Mouse (Mus musculus): ENCODE results near the gene Ptcra. TPM values are rescaled to one million over a fixed set of nuclear protein-coding genes. Genes with fewer than 3 reads are reported as not detected.
"Not testable (repeated sequence)": the region's sequence is repeated elsewhere in the genome, so short reads cannot be mapped to it uniquely, and the experiment has no call there.

Ptcra gene
- total RNA-seq (2021), result not detected
- long read RNA-seq, experiment 1, partial matches to known transcripts, result 0 of 1 reads
- long read RNA-seq, experiment 1, other reads (novel, unspliced or antisense), result 1 of 1 reads
- long read RNA-seq, experiment 2, partial matches to known transcripts, result 0 of 2 reads
- long read RNA-seq, experiment 2, other reads (novel, unspliced or antisense), result 2 of 2 reads

DNA sequence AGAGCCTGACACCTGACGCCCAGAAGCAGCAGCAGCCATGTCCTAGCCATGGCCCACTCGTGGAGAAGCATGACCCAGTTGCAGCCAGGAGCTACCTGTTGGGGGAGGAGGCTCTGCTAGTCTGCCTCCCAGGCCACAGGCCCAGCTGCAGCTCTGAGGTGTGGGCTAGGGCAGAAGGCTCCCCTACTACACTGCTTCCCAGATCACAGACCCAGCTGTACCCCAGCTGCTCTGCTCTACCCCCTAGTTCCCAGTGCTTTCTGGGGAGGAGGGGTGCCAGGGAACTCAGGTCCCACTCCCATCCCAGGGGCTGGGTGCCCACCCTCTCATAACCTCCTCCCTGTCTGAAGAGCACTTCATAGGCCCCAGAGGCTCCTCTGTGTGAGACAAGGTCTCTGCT is at the start of gene Ptcra:
TSS of gene Ptcra (minus strand) at position 169 of the 400 bp plus-strand sequence.
- DNase-seq, result no peak
- intact Hi-C loops (cut with DNase I), result no loop called here

DNA sequence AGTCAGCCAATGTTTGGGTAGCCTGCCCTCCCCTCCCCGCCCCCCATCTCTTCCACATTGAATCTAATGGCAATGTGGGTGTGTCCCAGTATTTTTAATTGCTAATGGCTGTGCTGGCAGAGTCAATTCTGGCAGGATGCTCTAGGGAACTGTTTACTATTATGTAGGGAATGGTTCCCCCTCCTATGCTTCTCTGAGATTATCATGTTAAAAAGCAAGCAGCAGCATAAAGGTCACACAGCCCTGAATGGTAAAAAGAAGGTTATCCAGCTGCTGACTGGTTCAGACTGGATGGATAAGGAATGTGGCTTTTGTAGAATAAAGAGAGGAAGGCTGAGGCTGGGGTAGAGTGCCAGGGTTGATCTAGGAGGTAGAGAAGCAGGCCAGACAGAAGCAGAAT is 48.9 kb upstream of the Ptcra start:
- DNase-seq, result no peak
- intact Hi-C loops (cut with DNase I), result no loop called here

DNA sequence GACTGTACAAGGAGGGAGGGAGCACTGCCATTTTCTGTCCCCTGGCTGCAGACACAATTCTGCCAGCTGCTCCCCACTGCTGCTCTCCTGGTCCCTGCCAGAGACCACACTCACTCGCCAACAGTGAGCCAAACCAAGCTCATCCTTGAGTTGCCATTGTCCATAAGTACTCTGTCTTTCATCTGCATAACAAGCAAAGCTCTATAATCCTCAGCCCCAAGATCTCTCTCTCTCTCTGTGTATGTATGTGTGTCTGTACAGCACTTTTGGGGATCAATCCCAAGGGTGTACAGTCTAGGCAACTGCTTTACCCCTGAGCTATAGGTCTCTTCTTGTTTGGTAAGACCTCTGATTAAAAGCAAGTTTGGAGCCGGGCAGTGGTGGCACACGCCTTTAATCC is 47.2 kb upstream of the Ptcra start:
- intact Hi-C loops (cut with DNase I), result no loop called here
- DNase-seq, result no peak

DNA sequence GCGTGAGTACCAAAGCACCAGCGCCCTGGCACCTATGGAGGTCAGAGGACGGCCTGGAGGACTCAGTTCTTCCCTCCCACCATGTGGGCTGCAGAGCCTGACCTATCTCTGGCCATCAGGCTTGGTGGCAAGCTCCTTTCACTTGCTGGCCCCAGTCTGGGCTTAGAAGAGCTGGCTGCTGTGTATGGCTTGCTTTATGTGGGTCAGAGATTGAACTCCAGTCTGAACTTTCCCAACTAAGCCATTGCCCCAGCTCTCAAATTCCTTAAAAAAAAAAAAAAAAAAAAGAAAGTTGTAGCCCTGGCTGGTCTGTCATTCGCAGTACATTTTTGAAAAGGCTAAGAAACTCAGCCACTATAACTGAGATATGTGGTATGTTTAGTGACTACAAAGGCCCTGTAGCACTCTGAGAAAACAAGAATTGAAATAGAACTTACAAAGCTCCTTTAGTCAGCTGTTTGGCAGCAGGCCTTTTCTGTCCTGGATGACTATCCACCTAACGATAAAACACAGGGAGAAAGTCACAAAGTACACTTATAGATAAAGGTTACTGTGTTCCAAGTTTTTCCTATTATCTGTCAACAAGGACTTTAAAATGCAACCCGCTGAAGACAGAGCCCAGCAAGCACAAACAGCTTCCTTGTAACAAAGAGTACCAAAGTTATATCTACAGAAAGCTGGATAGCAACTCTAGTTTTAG is 45.8 kb upstream of the Ptcra start:
- no peak for DNase-seq
- intact Hi-C loops (cut with DNase I), result no loop called here

DNA sequence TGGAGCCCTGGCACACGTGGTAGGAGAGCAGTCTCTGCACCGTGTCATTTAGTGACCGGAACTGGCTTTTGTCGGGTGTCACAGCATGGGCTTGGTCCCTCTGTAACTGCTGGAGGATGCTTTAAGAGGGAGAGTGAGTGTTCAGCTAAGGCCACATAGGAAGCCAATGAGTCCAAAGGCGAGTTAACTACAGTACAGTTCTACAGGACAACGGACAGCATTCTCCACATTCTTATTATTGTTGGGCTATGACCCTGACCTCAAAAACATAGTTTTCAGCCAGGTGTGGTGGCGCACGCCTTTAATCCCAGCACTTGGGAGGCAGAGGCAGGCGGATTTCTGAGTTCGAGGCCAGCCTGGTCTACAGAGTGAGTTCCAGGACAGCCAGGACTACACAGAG is 44.9 kb upstream of the Ptcra start:
- DNase-seq, result no peak
- intact Hi-C loops (cut with DNase I), result no loop called here

DNA sequence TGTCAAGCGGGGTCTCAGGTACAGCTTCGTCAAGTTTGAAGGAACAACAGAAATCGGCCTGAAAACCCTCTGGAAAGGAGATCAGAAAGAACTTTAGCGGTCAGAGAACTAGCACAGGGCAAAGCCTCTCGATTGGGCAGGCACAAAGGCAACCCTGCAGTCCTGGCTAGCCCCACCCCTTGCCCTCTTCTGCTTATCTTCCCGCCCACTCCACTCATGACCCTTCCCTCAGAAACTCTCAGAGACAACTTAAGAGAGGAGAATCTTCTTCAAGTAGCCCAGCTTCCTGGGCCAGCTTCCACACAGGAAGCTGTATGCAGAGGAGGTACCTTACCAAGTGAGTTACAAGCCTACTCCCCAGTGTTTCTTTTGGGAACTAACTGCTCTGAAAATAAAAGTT is 38.2 kb upstream of the Ptcra start:
- no peak for DNase-seq
- intact Hi-C loops (cut with DNase I), result no loop called here

DNA sequence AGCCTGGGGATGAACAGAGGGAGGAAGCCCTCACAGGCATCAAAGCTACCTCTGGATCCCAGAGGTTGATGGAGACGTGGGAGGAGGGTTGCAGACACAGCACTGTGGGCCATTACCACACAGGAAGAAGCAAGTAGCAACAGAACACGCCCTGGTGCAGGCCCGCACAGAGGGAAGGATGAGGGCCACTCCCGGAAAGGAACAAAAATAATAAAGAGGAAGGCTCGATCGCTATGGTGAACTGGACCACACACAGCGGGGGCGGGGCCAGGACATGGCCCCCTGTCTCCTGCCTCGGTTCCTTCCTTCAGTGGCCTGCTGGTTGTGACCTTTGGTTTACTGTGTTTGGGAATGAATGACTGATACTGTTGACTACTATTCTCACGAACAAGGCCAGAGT is 36.2 kb upstream of the Ptcra start:
- intact Hi-C loops (cut with DNase I), result no loop called here
- no peak for DNase-seq

DNA sequence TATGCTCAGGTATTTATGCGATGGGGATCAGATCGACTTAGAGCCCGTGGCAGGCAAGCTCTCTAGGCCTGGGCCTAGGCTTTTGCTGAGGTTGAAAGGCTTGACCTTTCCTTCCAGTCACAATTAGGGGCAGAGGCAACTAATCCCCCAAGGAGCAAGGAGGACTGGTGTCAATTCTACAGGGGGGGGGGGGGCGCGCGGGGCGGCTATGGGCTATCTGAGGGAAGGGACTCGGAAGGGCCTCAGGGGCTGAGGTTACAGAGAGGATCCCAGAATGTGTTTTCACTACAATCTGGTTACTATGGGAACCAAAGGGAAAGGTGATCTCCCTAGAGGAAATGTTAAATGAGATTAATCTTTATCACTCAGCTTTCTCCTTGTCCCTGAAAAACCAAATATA is 33.9 kb upstream of the Ptcra start:
- intact Hi-C loops (cut with DNase I), result no loop called here
- DNase-seq, result no peak

DNA sequence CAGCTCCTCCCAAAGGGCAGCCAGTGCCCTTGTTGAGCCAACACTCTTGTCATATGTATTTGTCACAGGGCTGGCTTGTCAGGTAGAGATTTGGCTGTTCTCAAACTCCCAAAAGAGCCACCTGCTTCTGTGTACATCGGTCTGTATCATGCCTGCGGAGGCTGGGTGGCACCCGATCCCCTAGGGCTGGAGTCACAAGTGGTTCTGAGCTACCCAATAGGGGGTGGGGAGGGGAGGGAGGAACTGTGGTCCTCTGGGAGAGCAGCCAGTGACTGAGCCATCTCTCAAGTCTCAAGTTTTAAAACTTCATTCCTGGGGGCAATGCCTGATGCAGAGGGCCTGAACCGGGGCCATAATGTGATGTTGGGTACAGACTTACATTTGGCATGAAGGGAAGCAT is 33.2 kb upstream of the Ptcra start:
- DNase-seq, result no peak
- intact Hi-C loops (cut with DNase I), result no loop called here

DNA sequence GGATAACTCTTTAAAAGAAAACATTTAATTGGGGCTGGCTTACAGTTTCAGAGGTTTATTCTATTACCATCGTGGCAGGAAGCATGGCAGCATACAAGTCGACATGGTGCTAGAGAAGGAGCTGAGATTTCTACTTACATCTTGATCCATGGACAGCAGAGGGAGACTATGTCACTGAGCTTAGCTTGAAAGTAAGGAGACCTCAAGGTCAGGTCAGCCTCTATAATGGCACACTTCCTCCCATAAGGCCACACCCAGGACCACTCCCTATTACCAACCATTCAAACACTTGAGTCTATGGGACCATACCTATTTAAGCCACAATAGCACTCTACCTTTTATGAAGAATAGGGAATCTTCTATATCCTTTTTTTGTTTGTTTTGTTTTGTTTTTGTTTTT is 29.5 kb upstream of the Ptcra start:
- no peak for DNase-seq

DNA sequence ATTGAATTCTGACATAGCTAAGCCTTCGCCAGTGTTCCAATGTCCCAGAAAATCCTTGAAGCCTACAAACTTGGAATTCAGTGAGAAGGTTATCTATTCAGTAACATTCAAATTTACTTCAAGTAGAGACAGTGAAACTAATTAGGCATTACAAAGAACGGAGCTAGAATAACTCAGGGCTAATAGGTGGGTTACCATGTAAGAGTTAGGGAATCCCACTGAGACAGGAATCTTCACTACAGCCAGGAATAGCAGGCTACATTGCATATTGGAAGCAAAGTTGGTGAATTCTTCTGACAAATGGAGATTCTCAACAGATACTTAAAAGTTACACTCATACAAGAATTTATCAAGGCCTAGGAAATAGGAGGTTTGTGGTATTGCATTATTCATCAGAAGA is 24.5 kb upstream of the Ptcra start:
- DNase-seq; intact Hi-C loops (cut with DNase I): not testable (repeated sequence)

More for the DNA sequence above, 29.5 kb upstream of the Ptcra start:
- intact Hi-C loops (cut with DNase I), result no loop called here

DNA sequence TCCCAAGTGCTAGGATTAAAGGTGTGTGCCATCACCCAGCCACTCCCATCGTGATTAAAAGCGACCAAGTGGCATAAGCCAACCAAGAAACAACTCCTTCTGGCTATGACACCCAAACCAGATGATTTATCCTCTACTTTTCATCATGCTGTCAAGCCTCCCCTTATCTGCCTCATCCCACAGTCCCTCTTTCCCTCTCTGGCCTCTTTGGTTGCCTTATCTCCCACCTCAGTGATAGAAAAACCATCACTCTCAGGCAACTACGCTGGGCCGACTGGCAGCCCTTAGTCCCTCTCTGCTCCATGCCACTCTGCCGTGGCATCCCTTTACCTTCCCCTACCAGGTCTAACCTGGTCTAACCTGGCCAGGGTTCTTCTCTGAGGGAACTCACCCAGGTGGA is 23.4 kb upstream of the Ptcra start:
- no peak for DNase-seq
- intact Hi-C loops (cut with DNase I), result no loop called here

DNA sequence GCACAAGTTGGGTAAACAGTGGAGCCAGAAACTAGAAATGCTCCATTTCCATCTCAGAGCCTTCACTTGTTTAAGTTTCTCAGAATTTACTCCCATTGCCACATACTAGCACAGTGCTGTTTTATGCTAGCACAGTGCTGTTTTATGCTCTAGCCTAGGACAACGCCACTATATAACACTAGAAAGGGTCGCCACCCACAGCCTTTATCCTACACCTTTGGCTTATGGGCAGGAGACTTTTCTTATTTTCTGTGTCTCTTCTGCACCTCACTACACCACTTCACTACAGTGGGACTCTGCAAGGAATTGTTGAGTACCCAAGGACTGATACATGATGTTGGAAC is 19.7 kb upstream of the Ptcra start:
- DNase-seq, result no peak
- intact Hi-C loops (cut with DNase I), result loop anchor here (5.0 kb wide), 1 partner anchor 104 kb away; no protein-coding TSS in a partner anchor

DNA sequence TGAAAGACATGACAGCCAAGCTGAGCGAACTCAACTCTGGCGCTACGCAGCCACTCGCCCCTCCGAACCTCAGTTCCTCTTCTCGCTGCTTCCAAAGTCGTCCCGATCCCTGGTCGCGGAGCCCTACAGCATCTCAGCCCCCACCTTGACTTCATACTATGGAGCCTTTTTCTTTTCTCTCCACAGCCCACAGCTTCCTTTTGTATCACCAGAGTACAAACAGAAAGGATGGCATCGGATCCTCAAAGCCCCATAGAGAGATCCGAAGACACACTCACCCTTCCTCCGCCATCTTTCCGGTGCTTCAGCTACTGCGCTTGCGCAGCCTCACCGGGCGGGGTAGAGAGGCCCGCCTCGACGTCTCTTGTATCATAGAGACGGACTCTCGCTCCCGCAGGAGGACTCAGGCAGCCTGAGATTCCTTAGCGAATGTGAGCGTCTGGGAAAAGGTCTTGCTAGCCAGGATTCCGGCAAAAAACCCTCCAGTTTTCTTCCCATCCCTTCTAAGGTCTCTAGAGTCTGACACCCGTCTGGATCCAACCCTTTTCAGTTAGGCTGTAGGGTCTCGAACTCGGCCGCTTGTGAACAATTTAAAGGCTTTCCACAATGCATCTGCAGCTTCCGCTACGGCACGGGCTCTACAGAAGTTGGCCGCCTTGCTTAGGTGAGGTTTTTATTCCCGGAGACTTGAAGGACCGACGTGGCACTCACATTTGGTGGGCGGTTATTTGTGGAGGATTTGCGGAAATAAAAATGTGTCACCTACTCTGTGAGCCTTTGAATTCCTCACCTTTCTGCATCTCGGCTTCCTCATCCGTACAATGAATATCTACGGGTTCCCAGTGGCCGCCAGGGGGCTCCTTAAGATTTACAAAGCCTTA is 19.1 kb upstream of the Ptcra start, which contains the start of gene Rpl7l1:
TSS of gene Rpl7l1 (minus strand) at position 332 of the 881 bp plus-strand sequence.
- intact Hi-C loops (cut with DNase I), result loop anchor here (5.0 kb wide), 1 partner anchor 105 kb away; no protein-coding TSS in a partner anchor
- DNase-seq, result peak; percentile 86 to 90

DNA sequence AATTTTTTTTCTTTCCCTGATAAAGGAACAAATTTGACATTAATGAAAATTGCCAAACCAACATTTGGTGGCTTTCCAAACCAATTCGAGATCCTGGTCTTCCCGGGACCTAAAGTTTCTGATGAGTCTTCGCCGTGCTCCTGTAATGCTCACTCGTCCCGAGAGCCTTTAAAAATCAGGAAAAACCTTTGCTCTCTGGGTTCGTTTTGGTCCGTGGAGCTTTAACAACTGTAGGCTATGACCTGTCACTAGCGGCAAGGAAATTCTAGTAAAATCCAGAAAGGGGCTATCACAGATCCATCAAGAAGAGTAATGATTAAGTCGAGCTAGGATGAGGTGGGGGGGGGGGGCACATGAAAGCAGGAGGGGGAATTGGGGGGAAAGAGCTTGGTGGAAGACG is 18.4 kb upstream of the Ptcra start:
- DNase-seq, result no peak
- intact Hi-C loops (cut with DNase I), result loop anchor here (5.0 kb wide), 1 partner anchor 105 kb away; no protein-coding TSS in a partner anchor

DNA sequence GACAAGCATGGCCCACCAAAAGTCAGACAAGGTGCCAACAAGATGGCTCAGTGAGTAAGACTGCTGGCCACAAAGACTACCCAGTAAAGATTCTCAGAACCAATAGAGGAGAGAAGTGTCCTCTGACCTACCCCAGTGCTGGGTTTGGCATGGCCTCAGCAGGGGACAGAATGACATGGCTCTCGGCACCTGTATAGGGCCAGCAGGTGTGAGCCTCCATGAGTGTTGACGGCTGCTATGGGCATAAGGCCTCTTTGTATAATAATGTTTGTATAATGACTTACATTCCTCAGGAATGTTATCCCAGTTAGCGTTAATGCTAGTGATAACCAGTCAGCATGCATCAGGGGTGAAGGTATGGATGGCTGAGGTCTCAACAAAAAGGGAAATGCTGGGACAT is 12.6 kb upstream of the Ptcra start:
- no peak for DNase-seq
- intact Hi-C loops (cut with DNase I), result no loop called here

DNA sequence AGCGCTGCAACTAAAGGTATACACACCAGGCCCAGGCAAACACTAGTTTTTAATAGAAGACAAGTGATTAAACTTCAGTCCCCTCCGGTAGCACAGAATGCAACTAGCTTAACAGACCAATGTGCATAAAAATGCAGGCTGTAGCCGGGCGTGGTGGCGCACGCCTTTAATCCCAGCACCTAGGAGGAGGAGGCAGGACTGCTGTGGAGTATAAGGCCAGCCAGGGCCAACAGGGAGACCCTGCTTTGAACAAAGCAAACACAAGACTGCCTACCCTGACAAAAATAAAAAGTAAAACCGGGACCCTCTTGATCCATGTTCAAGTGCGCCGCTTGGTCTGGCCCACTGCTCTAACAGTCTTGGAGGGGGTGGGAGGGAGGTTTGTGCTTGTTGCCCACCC is 11.6 kb upstream of the Ptcra start:
- DNase-seq, result no peak

DNA sequence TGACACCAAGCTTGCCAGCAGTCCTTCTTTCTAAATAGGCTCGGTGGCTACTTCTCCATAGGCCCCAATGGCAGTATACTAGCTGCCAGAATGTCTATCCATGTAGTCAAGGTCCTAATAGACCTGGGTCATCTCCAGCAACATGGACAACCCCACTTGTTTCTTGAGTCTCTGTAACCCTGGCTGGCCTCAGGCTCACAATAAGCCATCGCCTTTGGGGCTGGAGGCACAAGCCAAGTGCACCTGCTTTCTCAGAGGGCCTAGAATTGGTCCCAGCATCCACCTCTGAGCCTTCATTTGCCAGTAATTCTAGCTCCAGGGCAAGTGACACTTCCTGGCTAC is 10.6 kb upstream of the Ptcra start:
- intact Hi-C loops (cut with DNase I), result no loop called here
- DNase-seq, result no peak

More for the DNA sequence above, 11.6 kb upstream of the Ptcra start:
- intact Hi-C loops (cut with DNase I), result no loop called here

DNA sequence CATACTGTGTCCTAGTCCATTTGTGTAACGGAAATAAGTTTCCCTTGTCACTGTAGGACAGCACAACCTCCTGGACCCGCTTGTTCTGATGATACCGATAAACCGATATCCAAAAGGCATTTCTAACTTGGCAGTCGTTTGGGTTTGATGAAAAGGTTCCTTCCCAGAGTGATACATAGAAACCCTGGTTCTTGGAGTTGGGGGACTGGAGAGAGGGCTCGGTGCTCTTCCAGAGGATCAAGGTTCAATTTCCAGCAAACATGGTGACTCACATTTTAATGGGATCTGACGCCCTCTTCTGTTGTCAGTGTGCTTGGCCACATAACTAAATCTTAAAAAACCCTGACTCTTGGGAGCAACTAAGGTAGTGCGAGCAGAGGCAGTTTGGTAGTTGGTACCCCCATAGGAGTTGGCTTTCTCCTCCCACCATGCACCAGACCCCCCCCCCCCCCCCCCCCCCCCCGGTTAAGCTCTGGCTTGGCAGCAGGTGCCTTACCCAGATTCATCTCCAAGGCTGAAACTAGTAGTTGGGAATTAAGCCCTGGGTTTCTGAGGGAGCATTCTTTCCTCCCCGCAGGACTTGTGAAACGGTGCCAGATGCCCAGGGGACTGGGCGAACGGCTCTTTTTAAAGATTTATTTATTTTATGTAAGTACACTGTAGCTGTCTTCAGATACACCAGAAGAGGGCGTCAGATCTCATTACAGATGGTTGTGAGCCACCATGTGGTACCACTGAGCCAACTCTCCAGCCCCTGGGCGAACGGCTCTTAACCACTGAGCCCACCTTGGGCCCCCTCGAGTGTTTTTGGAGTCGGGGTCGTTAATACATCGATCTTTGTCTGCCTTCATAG is 10.0 kb upstream of the Ptcra start:
- intact Hi-C loops (cut with DNase I), result no loop called here

DNA sequence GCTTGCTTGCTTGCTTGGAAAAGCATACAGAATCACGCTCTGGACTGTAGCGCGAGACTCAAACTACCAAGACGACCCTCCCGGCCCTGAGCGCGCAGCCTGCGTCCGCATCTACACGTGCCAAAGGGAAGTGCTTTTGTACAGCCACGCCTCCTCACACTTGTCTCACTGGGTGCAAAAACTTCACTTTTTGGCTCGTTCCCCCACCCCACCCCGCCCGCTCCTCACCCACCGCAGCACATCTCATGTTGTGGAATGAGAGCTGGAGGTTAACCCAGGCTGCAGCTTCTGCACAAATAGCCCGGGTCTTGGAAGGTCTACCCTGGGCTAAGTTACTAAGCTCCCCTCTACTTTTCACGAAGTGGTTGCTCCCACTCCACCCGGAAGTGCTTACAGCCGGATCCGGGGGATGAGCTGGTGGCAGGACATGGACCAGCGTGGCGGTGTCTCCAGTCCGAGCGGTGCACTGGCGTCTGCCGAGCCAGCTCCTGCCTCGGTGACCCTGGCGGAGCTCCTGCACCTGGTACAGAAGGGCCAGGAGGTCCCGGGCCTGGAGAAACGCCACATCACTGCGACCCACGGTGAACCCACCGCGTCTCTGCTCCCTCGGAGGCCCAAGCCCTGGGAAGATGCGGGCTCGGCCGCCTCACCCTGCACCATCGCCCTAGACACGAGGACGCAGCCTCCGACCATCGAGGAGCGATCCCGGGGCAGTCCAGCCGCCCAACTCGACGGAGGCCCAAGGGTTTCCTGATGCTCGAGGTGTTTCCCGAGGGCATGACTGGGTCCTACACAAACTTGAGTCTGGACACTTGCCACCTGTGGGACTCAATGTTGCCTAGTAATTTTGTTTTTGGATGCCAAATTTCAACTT is 9.1 kb upstream of the Ptcra start, which contains the start of gene 2310039H08Rik:
TSS of gene 2310039H08Rik (plus strand) at position 232 of the 874 bp plus-strand sequence.
- intact Hi-C loops (cut with DNase I), result no loop called here
- DNase-seq, result peak; percentile 73 to 83

More for the DNA sequence above, 10.0 kb upstream of the Ptcra start:
- no peak for DNase-seq

All from gastrocnemius, postnatal 36 days (tissue).